Mouse (Mus musculus) spleen, postnatal 36 days (tissue): ENCODE measurements around the gene Ccdc149.

Experiments
- DNase-seq, 2 experiments: peaks; one replicate each; pipeline ENCODE4 v3.0.0; 2022; ENCODE audit warnings: low spot score in 2 of 2, mixed read lengths in 1 of 2

Ccdc149 gene

GRCm38 (mm10) chr5:52449187-52449586 is 22.1 kb downstream of the Ccdc149 start:
- DNase-seq, result no peak

- DNase-seq, result no peak
Observed at GRCm38 (mm10) chr5:52440278-52440677, 31.0 kb downstream of the Ccdc149 start.

DNA sequence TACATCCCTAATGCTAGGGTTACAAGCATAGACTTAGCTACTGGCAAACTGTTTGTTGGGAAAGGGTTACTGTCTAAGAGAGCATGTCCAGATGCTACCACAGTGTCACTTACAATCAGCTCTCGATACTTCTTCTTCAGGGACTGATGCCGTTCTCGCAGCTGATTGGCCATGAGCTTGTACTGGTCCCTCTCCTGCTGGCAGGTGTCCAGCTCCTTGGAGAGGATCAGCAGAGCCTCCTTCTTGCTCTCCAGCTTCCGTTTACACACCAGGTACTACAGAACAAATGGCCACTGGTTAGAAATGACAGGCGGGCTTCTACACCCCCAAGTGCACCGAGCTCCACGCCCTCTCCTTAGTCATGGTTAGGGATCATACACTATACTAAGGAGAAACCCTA is 32.4 kb downstream of the Ccdc149 start:
- no peak for DNase-seq

DNA sequence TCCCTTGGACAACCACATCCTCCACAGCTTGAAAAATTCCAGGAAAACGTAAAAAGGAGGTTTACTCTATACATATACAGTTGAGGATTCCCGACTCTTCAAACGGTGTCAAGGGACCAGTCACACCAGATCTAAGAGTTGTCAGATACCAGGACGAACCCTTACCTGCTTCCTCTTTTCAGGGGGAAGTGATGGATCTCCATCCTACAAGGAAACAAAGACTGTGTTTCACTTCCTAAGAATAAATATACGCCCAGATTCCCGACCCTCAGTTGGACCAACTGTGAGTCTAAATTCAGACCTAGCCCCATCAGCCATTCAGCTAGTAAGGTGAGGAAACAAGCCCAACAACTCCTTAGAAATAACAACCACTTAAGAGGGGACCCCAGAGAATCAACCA is 35.8 kb downstream of the Ccdc149 start:
- no peak for DNase-seq

DNA sequence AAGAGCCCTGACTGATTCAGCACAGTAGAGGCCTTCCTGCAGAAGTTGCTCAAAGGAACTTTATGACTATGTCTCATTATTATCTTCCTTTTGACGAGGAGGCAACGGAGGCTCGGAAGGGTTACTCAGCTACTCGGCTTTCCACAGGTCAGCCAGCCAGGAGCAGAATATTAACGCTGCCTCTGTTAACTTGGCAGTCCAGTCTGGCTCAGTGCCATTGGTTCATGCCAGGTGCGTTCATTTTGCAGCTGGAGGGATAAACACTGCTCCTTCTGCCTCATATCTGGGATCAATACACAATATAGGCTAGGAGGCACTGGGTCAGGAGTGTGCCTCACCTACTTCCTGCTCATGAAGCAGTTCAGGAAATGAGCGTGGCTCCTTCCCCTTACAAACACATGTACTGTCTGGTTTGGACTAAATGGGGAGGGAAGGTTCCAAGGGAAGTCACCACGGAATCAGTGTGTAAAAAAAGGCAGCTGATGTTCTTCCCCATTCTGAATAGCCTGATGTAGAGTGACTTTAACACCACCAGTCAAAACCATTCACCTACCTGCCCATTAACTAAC is 40.0 kb downstream of the Ccdc149 start:
- no peak for DNase-seq

DNA sequence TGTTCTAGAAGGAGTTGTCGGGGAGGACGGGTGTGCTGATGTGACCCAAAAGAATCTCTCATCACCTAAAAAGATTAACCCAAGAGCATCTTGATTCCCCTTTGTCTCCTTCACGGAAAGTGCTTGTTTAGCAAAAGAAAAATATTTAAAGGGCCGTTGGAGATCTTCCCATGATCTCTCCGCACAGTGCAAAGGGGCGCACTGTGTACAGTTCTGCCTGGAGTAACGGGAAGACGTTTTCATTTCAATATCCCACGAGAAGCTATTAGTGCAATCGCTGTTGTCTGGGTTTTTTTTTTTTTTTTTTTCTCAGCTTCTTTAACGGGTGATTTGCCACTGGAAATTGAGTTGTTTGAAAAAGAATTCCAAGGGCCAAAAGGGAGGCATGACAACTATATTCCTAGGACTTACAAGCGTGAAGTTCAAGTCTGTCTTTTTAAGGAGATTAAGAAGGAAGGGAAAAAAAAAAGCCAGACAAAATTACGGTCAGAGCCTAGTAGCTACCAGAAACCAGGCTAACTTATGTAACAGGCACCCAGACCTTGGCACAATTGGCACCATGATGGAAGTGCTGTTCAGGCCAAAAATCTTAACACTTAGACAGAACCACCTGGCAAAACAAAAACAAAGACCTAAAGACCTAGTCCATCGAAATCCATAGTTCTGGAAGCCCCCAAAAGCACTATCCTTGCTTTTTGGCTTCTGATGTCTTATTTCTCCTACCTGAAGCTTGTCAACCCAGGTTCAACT is 41.4 kb downstream of the Ccdc149 start:
- no peak for DNase-seq

DNA sequence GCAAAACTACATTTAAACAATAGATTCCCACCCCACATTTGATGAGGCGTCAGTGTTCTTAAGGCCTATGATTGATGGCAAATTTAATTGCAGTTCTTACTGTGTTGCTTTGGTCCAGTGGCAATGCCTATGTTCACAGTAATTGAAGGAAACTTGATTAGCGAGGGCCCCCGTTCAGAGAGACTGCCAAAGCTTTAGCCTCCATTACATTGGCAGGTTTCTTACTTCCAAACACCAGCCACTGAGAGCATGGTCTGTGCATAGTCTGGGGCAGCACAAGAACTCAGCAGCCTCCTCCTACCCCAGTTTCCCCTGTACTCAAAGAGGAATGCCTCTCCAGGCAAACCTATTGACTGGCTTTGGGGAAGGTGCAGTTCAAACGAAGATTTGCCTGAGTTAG is 42.7 kb downstream of the Ccdc149 start:
- DNase-seq, result no peak

DNA sequence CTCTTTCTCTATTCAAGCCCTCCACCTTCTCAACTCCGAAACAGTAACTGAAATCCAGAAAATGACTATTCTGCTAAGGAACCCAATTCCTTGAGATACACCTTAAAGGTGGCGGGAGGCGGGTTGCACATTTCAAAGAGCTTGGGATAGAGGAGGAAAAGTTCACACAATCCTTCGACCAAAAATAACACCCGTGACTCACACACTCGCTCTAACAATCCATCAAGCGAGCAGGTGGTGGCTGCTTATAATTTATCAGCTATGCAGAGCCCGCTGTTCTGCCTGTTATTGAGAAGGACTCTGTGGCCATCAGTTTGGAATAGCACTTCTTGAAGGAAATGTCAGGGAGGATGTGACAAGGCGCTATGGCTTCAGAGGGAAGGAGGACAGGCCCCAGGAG is 45.5 kb downstream of the Ccdc149 start:
- no peak for DNase-seq

- no peak for DNase-seq
Observed at GRCm38 (mm10) chr5:52423893-52424292, 47.4 kb downstream of the Ccdc149 start.

- DNase-seq, result no peak
Observed at GRCm38 (mm10) chr5:52416485-52416884, 54.8 kb downstream of the Ccdc149 start.

- no peak for DNase-seq
Observed at GRCm38 (mm10) chr5:52415917-52416316, 55.4 kb downstream of the Ccdc149 start.

GRCm38 (mm10) chr5:52415193-52415592 is 56.1 kb downstream of the Ccdc149 start:
- DNase-seq, result no peak

- no peak for DNase-seq
Observed at GRCm38 (mm10) chr5:52411567-52411966, 59.8 kb downstream of the Ccdc149 start.

DNA sequence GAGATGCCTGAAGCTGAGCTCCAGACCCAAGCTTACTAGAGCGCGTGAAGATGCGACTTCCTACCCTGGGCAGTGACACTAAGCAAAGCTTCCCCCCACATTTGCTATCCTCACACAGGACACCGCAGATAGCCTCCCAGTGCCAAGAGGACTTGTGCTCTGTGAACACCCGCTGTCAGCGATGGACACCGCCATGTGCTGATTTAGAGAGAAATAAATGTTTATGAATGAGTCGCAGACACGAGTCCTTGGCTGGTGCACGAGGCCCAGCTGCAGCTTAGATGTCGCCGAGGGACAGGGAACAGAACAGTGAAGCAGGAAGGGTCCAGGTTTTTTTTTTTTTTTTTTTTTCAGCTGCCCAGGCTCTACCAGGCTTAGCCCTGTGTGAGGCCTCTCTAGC is 61.1 kb downstream of the Ccdc149 start:
- DNase-seq, result no peak

DNA sequence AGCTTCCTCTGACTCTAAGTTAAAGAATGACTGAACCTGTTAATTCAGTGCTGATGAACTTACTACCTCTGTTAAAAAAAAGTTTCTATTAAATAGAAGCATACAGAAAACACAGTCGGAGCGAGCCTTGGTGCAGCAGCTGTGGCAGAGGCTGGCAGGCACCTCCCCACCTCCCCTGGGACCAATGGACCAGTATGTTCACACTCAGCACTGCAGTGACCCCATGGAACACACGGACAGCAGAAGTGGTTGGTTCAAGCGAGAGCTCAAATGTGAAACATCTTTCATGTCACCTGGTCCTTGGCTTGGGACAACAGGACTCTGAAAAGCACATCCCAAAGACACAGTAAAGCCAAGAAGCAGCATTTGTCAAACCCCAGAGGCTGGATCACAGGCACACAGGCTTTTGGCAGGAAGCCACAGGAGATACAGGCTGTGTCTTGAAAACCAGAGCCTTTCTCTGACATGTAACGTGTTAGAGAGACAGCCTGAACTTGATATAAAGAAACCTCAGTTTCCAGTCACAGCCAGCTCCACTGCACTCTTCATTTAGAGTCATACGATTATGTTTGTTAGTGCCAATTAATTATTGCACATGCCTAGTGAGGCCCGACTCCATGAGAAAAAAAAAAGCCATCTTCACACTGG is 62.5 kb downstream of the Ccdc149 start:
- no peak for DNase-seq

GRCm38 (mm10) chr5:52404373-52404772 is 66.9 kb downstream of the Ccdc149 start:
- no peak for DNase-seq

DNA sequence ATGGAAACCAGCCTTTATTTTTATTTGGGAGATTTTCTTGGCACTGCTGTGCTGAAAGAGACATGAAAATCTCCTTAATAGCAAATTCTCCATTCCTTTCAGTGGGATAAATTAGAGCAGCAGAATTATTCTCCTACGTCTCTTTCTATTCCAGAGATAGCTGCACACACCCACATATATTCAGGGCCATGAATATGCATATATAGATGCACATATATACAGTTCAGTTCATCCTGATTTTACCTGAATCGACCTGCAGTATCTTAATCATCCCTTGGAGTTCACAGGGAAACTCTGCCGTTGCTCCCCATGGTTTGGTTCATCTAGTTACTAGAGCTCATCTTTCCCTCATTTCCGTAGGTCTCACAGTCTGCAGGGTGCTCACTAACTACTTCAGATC is 77.6 kb downstream of the Ccdc149 start:
- no peak for DNase-seq

- DNase-seq, result no peak
Observed at GRCm38 (mm10) chr5:52391471-52391870, 79.8 kb downstream of the Ccdc149 start.

DNA sequence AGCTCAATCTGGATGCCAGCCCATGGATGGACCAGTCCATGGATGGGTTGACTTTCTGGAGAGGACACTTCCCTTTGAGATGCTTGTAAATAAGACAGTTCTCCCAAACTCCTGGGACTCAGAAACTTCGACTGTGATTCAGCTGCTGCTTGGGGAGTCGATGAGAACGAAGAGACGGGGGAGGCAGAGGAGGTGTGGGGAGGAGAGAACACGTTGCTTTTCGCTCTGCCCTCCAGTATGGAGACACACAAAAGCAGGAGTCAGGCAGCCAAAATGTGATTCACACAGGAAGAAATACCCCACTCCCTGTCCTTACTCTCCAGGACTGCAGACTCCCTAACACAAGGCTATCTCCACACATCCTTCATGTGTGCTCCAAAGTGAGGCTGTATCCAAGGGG is 80.9 kb downstream of the Ccdc149 start:
- DNase-seq, result no peak

DNA sequence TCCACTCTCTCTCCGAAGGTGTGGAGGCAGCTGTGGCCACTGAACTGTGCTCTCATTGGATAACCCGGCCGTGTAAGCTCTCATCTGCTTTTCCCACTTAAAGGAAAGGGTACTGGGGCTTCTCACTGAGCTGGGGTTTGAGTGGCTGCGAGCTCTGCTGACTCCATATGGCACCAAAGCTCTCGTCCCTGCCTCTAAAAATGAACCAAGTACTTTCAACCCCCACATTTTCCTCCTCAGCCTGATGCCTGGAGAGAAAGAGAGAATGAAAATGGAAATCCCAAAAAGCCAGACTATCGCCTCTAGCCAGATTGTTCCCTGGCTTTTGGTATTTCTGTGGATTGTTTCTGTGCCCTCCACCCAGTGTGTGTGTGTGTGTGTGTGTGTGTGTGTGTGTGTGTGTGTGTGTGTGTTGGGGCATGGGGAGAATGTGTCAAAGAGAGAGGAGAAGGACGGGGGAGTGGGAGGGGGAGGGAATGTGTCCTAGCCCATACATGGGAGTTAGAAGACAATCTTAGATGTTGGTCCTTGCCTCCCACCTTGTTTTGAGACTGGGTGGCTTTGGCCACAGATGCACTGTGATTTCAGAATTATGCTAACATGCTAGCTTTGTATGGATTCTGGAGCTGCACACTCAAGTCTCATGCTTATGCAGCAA is 83.1 kb downstream of the Ccdc149 start:
- DNase-seq, result no peak

DNA sequence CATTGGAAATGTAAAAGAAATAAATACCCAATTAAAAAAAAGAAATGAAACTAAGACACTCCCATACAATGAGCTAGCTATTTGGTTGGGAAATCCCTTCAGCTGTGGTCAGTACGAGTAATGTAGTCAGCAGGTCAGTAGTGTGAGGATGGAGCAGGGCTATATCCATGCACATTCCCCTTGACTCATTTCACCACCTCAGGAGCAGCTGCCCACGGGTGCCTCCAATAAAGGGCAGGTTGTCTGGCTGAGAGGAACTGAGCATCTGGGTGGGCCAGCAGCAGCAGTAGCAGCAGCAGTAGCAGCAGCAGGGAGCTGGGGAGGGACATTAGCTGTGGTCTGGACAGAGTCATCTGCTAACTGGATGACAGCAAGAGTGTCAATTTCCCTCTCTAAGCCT is 85.3 kb downstream of the Ccdc149 start:
- DNase-seq, result no peak

GRCm38 (mm10) chr5:52383748-52384147 is 87.6 kb downstream of the Ccdc149 start:
- DNase-seq, result no peak

- DNase-seq, result no peak
Observed at GRCm38 (mm10) chr5:52382837-52383236, 88.5 kb downstream of the Ccdc149 start.
